Mouse (Mus musculus) lung, adult 18-20 months (tissue): ENCODE data around the gene Ccdc183.

ENCODE experiments used
- DNase-seq, 2 experiments: peaks; one replicate each; pipeline ENCODE4 v3.0.0; 2022; ENCODE audit warnings: mixed read lengths in 2 of 2

Gene Ccdc183

GRCm38 (mm10) chr2:25576965-25577891 lies 40.2 kb downstream of the Ccdc183 start:
- no peak for DNase-seq

- DNase-seq: no peak
Measured at GRCm38 (mm10) chr2:25576028-25576850, 41.2 kb downstream of the Ccdc183 start.

GRCm38 (mm10) chr2:25575432-25576027 lies 41.9 kb downstream of the Ccdc183 start:
- peak in 1 of 2 experiments; percentile 54 for DNase-seq

GRCm38 (mm10) chr2:25574579-25575431 lies 42.7 kb downstream of the Ccdc183 start, which contains the start of the genes Mamdc4 and Phpt1:
Gene Mamdc4, minus strand, starts transcription at chr2:25574845.
Gene Phpt1, minus strand, starts transcription at chr2:25575224.
- peak; percentile 97 for DNase-seq

GRCm38 (mm10) chr2:25574136-25574535 lies 43.3 kb downstream of the Ccdc183 start:
- DNase-seq: no peak

- no peak for DNase-seq
Measured at GRCm38 (mm10) chr2:25573068-25573467, 44.4 kb downstream of the Ccdc183 start.

- no peak for DNase-seq
Measured at GRCm38 (mm10) chr2:25571221-25571620, 46.3 kb downstream of the Ccdc183 start.

- DNase-seq: no peak
Measured at GRCm38 (mm10) chr2:25569323-25569722, 48.2 kb downstream of the Ccdc183 start.

- no peak for DNase-seq
Measured at GRCm38 (mm10) chr2:25568473-25569019, 48.9 kb downstream of the Ccdc183 start.

GRCm38 (mm10) chr2:25566558-25566957 lies 50.9 kb downstream of the Ccdc183 start:
- DNase-seq: no peak

GRCm38 (mm10) chr2:25565741-25566140 lies 51.7 kb downstream of the Ccdc183 start:
- no peak for DNase-seq

- DNase-seq: no peak
Measured at GRCm38 (mm10) chr2:25561946-25562345, 55.5 kb downstream of the Ccdc183 start.

- DNase-seq: no peak
Measured at GRCm38 (mm10) chr2:25560551-25560950, 56.9 kb downstream of the Ccdc183 start.

GRCm38 (mm10) chr2:25558774-25559173 lies 58.7 kb downstream of the Ccdc183 start:
- no peak for DNase-seq
